Mouse (Mus musculus) CH12F3 (cell line): ENCODE measurements around the gene Dyx1c1.

ENCODE experiments used
- in situ Hi-C: fragments of 300-500 bp; cut with MboI; formaldehyde crosslinking; loops from 2 replicates; pipeline ENCODE4 v1.14.3; 2020; ENCODE audit warnings: low sequenced_read_pairs

The Dyx1c1 gene

DNA sequence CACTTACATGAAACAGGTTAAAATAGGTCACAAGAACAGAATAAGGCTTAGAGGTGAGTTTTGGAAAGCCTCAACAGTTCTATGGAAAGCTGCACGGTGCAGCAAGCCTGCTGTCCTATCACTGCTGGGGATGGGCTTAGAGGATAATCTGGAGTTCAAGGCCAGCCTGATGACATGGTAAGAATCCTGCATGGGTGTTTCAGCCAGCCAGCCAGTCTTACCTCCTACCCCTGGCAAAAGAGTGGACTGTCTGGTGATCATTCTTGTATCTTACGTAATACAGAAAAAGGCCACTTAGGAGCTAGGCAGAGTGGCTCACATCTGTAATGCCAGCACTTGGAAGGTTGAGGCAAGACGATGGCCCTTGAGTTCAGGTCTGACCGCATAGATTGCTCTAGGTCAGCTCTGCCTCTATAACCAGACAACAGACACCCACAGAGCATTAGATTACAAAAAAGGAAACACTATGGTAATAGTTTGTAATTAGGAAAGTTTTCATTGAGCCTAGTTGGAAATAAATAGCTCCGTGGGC is 62.0 kb downstream of the Dyx1c1 start:
- in situ Hi-C loops = no loop called here
